Mouse (Mus musculus) cerebellum, adult 9-11 months (tissue): Measurements from ENCODE around the gene Cx3cr1.
A peak's percentile ranks its signal among the peaks of the same experiment; 100 is the strongest.

Experiments
- DNase-seq: peaks from one replicate; pipeline ENCODE4 v3.0.0; 2022

Cx3cr1 gene

DNA sequence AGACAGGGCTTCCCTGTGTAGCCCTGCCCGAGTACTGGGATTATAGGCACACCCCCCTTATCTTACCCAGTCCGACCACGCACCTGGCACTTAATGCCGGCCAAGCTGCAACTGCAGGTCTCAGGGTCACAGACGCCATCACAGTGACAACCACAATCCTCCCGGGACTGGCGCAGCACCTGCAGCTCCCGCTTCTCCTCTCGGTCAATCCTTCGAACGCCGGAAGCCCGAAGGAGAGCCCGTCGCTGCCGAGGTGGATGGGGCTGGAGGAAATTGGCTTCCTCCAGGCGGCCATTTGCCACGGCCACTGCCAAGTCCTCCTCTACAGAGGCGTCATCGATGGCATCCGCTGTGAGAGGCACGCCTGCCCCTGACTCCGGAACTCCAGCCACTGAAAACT is 96.4 kb downstream of the Cx3cr1 start:
- peak; percentile 57 for DNase-seq

GRCm38 (mm10) chr9:119972582-119972981 is 97.1 kb downstream of the Cx3cr1 start:
- DNase-seq, result peak; percentile 82

DNA sequence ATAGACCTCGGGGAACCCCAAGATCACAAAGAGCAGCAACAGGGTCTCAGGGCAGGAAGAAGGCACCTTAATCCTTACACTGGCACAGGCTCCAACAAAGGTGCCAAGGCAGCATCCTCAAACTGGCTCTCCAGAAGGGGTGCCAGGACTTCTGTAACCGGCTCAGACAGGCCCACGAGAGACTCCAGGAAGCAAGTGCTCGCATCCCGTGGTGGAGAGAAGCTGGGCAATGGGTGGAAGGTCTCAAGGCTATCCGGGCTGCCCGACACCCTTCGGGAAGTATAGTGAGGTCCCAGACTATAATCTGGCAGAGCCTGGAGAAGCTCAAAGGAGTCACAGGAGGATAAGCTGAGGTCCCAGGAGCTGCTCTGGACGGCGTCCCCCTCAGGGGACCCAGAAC is 97.5 kb downstream of the Cx3cr1 start:
- no peak for DNase-seq

DNA sequence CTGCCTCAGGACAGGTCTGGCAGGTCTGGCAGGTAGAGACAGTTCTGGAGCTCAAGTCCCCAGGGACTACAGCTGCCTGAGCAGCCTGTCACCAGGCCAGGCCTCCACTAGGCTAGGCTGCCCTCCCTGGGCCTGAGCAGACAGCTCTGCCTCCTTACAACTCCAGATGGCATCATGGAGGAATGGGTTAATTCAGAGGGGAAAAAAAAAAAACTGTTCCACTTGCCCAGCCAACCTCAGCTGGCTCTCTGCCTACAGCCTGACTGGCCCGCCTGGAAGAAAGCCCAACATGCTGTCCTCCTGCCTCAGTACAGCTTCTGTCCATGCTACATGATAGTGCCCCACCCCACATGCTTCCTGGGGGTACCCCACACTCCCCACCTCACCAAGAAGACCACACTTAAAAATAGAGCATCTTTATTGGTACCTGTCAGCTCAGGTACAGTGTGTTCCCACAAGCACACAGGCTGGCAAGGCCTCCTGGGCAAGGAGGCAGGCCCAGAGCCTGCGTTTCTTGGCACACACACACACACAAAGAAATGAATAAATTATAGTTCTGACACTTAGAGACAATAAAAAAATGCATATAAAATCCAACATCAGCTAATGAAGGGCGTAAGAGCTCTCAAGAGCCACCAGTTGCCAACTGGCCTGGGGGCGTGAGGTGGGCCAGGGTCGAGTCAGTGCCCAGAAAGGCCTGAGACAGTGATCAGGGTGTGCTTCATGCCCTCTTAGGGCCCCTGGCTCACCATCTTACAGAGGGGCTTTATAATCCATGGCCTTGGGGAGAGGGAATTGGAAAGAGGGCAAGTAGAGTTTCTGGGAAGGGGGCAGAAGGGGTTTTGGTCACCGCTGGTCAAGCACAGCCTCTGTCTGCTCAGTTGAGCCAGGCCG is 98.7 kb downstream of the Cx3cr1 start:
- DNase-seq, result peak; percentile 88

GRCm38 (mm10) chr9:119970221-119970620 is 99.5 kb downstream of the Cx3cr1 start:
- DNase-seq, result peak; percentile 79

- DNase-seq, result no peak
Observed at GRCm38 (mm10) chr9:119969811-119970210, 99.9 kb downstream of the Cx3cr1 start.

GRCm38 (mm10) chr9:119966221-119966910 is 103.3 kb downstream of the Cx3cr1 start:
- DNase-seq, result no peak

GRCm38 (mm10) chr9:119965186-119965585 is 104.5 kb downstream of the Cx3cr1 start:
- DNase-seq, result no peak

GRCm38 (mm10) chr9:119964206-119964605 is 105.5 kb downstream of the Cx3cr1 start:
- DNase-seq, result no peak

GRCm38 (mm10) chr9:119962987-119963667 is 106.6 kb downstream of the Cx3cr1 start:
- peak; percentile 63 for DNase-seq

GRCm38 (mm10) chr9:119962216-119962615 is 107.5 kb downstream of the Cx3cr1 start:
- no peak for DNase-seq

DNA sequence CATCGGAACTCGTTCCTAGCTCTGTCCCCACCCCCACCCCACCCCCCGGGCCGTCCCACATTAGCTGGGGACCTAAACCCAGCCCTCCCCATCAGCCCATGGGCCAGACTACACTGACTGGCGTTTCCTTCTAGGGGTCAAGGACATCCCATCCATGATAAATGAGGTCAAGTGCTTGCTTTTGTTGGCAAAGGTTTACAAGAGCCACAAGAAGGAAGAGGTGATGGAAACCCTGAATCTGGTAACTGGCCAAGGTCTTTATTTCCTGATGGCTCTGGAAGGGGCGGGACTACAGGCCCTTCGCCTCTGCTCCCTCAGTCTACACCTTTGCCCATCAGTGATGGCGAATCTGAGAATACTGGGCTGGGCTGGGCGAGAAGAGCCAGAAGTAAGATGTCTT is 110.8 kb downstream of the Cx3cr1 start:
- no peak for DNase-seq

DNA sequence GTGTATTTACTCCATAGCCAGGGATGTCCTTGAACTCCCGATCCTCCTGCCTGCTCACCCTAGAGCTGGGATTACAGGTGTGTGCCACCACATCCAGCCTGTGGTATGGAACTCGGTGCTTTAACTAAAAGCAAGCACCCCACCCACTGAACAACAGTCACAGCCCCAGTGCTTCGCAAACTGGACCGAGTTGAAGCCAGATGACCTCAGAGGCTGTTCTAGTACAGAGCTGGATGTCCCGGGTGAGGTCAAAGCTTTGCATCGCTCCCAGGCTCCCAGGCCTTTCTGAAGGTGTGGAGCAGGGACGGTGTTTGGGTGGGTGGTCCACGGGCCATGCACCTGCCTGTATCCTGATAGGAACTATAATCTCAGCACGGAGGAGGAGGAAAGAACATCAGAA is 118.3 kb downstream of the Cx3cr1 start:
- DNase-seq, result no peak

DNA sequence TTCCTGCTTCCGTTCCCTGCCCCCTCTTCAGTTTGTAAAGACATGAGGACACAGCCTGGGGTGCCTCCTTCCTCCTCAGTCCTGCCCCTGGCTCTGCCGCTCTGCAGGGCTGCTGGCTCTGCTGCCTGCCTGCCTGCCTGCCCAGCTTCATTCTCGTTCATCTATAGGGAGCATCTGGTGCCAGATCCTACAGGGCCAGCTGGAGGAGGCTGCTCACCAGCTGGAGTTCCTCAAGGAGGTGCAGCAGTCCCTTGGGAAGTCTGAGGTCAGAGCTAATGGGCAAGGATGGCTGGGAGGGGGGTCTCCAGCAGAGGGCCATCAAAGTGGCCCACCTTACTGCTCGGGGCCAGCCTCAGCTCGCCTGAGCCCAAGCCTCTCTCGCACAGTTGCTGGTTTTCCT is 119.2 kb downstream of the Cx3cr1 start:
- no peak for DNase-seq

- no peak for DNase-seq
Observed at GRCm38 (mm10) chr9:119948804-119949203, 120.9 kb downstream of the Cx3cr1 start.

- no peak for DNase-seq
Observed at GRCm38 (mm10) chr9:119945173-119945900, 124.3 kb downstream of the Cx3cr1 start.

GRCm38 (mm10) chr9:119943326-119943725 is 126.4 kb downstream of the Cx3cr1 start:
- DNase-seq, result no peak

GRCm38 (mm10) chr9:119941861-119942260 is 127.8 kb downstream of the Cx3cr1 start:
- DNase-seq, result peak; percentile 47

DNA sequence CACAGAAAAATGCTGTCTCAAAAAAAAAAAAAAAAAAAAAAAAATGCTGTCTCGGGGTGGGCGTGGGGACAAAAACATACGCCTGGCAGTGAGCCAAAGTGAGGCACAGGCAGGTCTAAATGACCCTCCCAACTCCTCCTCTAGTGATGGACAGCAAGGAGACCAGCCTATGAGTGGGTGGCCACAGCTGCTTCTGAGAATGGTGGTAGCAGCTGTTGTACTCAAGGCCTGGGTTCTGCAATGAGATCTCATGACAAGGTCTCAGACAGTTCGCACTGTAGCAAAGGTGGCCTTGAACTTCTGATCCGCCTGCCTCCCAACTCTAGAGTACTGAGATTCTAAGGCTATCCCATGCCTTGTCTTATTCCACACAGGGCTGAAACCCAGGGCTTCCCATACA is 128.3 kb downstream of the Cx3cr1 start:
- no peak for DNase-seq

DNA sequence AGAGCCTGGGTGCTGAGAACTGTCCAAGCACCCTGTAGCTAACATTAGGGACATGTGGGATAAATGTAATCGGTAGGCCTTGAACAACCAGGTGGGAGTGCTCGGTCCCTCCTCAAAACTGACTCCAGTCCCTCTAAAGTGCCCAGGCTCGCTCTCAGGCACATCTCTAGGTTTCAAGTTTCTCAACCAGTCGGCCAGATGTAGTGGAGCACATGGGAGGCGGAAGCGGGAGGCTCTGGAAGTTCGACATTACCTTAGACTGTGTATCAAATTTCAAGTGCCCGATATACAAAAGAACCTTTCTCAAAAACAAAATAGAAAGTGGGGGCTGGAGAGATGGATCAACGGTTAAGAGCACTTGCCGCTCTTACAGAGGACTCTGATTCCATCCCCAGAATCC is 130.0 kb downstream of the Cx3cr1 start:
- no peak for DNase-seq

DNA sequence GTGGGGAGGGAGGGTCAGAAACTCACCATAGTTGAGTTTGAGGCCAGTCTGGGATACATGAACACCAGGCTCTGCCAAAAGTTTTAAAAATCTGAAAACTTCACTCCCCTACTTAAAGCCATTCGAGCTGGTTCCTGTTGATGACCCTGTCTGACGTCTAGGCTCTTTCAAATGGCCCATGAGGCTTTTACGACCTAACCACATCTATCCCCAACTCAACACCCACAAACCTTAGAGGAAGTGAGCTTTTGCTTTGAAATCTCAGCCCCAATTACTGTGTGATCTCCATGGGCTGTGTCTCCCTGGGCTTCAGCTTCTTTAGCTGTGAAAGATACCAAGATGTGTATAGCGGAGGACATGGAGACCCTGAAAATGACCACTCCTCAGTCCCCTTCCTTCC is 131.2 kb downstream of the Cx3cr1 start:
- DNase-seq, result no peak

- peak; percentile 91 for DNase-seq
Observed at GRCm38 (mm10) chr9:119937005-119937773, 132.5 kb downstream of the Cx3cr1 start, which contains the start of the genes Gorasp1 and Ttc21a. Gorasp1 (minus strand) TSS chr9:119937565. Ttc21a (plus strand) TSS chr9:119937606.
